Mouse (Mus musculus): Measurements from ENCODE around the gene Pomgnt2. TPM values are rescaled to one million over a fixed set of nuclear protein-coding genes. Genes with fewer than 3 reads are reported as not detected.
A peak's percentile ranks its signal among the peaks of the same experiment; 100 is the strongest.

Pomgnt2 gene
- 10.4 and 11.2 TPM in 2 replicates for polyA plus RNA-seq (2016; fragmentation: Nextera tagmentation; extraction: Ambion mirVana)

GRCm38 (mm10) chr9:121997010-121997409, at the start of gene Pomgnt2:
TSS of gene Pomgnt2 (minus strand) at chr9:121997110.
- Histone ChIP-seq H3K27me3 (peaks cover 7% of the 10 kb centered on the region; the same call in 1 of the 2 replicates), H3K9ac (replicated peaks) (no peak within 1 kb of the TSS), H3K4me1 (replicated peaks) (peaks cover 11% of the 10 kb centered on the region; the same call in 1 of the 2 replicates), H3K9me3 (0 out of 2 replicates have a peak, but pooled peaks cover 5% of the 10 kb centered on the region), H3K27ac (no peak within 1 kb of the TSS), H3K4me3 (replicated peaks) (peak within 1 kb of the TSS; percentile 87), H3K4me2 (peak within 1 kb of the TSS; percentile 94), H3K36me3 (no peaks in the 10 kb centered on the region)
- ATAC-seq (ENCODE audit: insufficient number of reproducible peaks, insufficient read depth, low FRiP score, low TSS enrichment, low read depth), result no peak

- Histone ChIP-seq H3K4me2 (no peak overlapping the region), H3K9me3 (no peaks in the 10 kb centered on the region), H3K4me1 (replicated peaks) (no peaks in the 10 kb centered on the region), H3K36me3 (no peaks in the 10 kb centered on the region), H3K9ac (replicated peaks) (no peak overlapping the region), H3K27me3 (no peaks in the 10 kb centered on the region), H3K4me3 (replicated peaks) (no peak overlapping the region), H3K27ac (no peak overlapping the region)
- 72% methylated on average over 4 of the region's 4 CpGs for WGBS
- no peak for ATAC-seq (ENCODE audit: insufficient number of reproducible peaks, insufficient read depth, low FRiP score, low TSS enrichment, low read depth)
These were observed 42.9 kb upstream of the Pomgnt2 start for GRCm38 (mm10) chr9:122039848-122040247.

DNA sequence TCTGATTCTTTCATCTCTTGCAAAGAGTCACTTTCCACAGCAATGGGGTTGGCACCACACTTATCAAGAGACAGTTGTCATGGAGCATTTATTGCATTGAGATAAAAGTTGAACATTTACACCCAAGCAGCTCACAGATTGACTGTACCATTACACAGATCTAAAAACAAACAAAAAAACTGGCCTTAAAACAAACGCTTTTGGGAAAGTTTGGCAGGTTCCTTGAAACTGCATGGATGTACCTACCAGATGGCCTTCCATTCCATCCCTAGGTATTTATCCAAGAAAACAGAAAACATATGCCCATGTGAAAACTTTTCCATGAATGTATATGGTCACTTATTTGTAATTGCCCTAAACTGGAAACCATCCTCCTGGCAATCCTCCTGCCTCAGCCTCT, 41.7 kb upstream of the Pomgnt2 start:
- H3K4me2 ChIP-seq, result no peak overlapping the region

DNA sequence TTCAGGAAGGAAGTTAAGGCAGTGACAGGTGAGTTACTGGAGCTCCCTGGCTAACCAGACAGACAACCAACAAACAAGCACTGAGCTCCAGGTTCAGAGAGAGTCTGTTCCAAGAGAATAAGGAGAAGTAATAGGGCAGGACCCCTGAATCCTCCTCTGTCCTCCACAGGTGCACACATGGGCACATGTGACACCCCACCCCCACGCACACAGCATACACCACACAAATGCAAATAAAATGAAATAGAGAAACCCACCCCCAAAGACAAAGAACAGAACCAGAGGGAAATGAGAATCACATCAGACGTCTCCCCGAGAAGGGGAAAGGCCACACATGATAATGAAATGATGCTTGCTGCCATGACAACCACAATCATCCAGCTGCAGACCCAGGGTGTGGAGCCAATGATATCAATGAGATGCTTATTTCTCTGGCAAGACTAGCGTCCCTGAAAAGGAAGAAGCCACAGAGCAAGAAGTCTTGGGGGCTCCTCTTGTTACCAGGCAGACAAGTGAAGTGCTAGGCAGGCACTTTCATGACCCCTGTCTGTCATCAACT, 39.7 kb upstream of the Pomgnt2 start:
- Histone ChIP-seq H3K9me3 (no peaks in the 10 kb centered on the region), H3K27ac (no peak overlapping the region), H3K4me1 (replicated peaks) (no peaks in the 10 kb centered on the region), H3K4me2 (no peak overlapping the region), H3K27me3 (no peaks in the 10 kb centered on the region), H3K36me3 (no peaks in the 10 kb centered on the region), H3K4me3 (replicated peaks) (no peak overlapping the region), H3K9ac (replicated peaks) (no peak overlapping the region)
- 69% methylated on average over 4 of the region's 4 CpGs for WGBS
- ATAC-seq (ENCODE audit: insufficient number of reproducible peaks, insufficient read depth, low FRiP score, low TSS enrichment, low read depth), result no peak

More for the DNA sequence above, 41.7 kb upstream of the Pomgnt2 start:
- Histone ChIP-seq H3K27me3 (no peaks in the 10 kb centered on the region), H3K4me1 (replicated peaks) (no peaks in the 10 kb centered on the region), H3K27ac (no peak overlapping the region), H3K4me3 (replicated peaks) (no peak overlapping the region), H3K9ac (replicated peaks) (no peak overlapping the region), H3K36me3 (no peaks in the 10 kb centered on the region), H3K9me3 (no peaks in the 10 kb centered on the region)
- no peak for ATAC-seq (ENCODE audit: insufficient number of reproducible peaks, insufficient read depth, low FRiP score, low TSS enrichment, low read depth)
- 88% methylated on average over 1 of the region's 1 CpGs for WGBS

DNA sequence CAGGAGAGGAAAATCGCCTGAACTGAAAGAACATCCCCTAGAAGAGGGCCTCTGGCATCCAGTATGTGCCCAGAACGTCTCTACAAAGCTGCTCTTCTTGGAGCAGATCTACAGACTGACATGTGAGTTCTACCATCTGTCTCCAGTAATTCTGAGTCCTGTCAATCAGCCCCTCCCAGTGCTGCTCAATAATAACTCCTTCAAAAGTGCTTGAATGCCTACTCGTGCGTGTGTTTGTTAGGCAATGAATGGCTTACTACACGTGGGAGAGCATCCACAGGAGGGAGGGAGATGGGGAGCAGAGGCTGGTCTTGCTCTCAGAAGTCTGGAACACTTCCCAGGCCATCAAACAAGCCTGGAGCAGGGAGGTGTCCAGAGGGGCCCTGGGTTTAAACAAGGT, 38.9 kb upstream of the Pomgnt2 start:
- WGBS, result 49% methylated on average over 5 of the region's 5 CpGs
- Histone ChIP-seq H3K4me2 (no peak overlapping the region), H3K9me3 (no peaks in the 10 kb centered on the region)

GRCm38 (mm10) chr9:122034949-122035348, 38.0 kb upstream of the Pomgnt2 start:
- H3K27me3 ChIP-seq, result no peaks in the 10 kb centered on the region
- H3K4me3 ChIP-seq (replicated peaks), result no peak overlapping the region
- no peak overlapping the region for H3K9ac ChIP-seq (replicated peaks)
- H3K4me2 ChIP-seq, result no peak overlapping the region
- H3K27ac ChIP-seq, result no peak overlapping the region
- 93% methylated on average over 1 of the region's 1 CpGs for WGBS
- H3K9me3 ChIP-seq, result no peaks in the 10 kb centered on the region
- no peaks in the 10 kb centered on the region; the same call in 1 of the 2 replicates for H3K4me1 ChIP-seq (replicated peaks)
- no peak for ATAC-seq (ENCODE audit: insufficient number of reproducible peaks, insufficient read depth, low FRiP score, low TSS enrichment, low read depth)
- no peaks in the 10 kb centered on the region for H3K36me3 ChIP-seq

More for the DNA sequence above, 38.9 kb upstream of the Pomgnt2 start:
- H3K36me3 ChIP-seq, result no peaks in the 10 kb centered on the region
- H3K27ac ChIP-seq, result no peak overlapping the region
- H3K27me3 ChIP-seq, result no peaks in the 10 kb centered on the region
- H3K4me1 ChIP-seq (replicated peaks), result no peaks in the 10 kb centered on the region; the same call in 1 of the 2 replicates
- no peak overlapping the region for H3K9ac ChIP-seq (replicated peaks)
- no peak overlapping the region for H3K4me3 ChIP-seq (replicated peaks)
- no peak for ATAC-seq (ENCODE audit: insufficient number of reproducible peaks, insufficient read depth, low FRiP score, low TSS enrichment, low read depth)

DNA sequence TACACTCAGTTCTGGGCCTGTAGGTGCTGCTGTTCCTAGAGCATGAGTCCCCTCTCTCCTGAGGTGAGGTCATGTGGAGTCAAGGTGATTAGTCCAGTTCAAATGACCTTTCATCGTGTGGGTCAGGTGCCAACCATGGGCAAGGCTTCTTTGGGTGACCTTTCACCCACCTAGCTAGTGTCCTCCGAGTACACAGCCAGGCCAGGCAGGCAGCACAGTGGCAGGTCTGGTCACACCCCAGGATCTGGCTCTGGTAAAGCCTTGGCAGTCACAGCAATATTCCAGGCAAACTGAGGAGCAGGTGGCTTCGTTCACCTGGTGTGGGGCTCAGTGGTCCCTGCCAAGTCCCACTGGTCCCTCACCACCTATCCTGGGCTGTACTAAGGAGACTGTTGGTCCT, 35.2 kb upstream of the Pomgnt2 start:
- no peak overlapping the region for H3K9ac ChIP-seq (replicated peaks)
- no peaks in the 10 kb centered on the region for H3K9me3 ChIP-seq
- H3K27ac ChIP-seq, result no peak overlapping the region
- H3K4me1 ChIP-seq (replicated peaks), result peaks cover 12% of the 10 kb centered on the region
- H3K4me3 ChIP-seq (replicated peaks), result no peak overlapping the region
- 78% methylated on average over 3 of the region's 3 CpGs for WGBS
- no peak overlapping the region for H3K4me2 ChIP-seq
- H3K36me3 ChIP-seq, result no peaks in the 10 kb centered on the region
- no peaks in the 10 kb centered on the region for H3K27me3 ChIP-seq
- ATAC-seq (ENCODE audit: insufficient number of reproducible peaks, insufficient read depth, low FRiP score, low TSS enrichment, low read depth), result no peak

DNA sequence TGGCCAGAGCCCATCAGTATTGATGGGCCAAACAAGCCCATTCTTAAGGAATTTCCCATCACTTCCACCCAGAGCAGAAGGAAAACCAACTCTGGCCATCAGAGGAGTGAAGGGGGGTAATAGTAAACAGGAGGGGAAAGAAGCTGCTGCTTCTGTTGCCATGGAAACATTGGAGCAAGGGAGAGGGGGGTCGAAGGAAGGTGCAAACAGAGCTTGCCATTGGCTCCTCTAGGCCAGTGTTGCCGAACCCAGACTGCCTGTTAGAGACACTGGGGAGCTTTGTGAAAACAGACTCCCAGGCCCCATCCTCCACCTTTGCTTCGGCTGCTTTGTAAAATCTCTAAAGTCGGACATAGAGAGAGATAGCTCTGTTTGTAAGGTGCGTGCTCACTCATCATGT, 33.8 kb upstream of the Pomgnt2 start:
- H3K27me3 ChIP-seq, result no peaks in the 10 kb centered on the region
- WGBS, result 50% methylated on average over 5 of the region's 5 CpGs
- H3K4me2 ChIP-seq, result no peak overlapping the region
- no peak overlapping the region for H3K4me3 ChIP-seq (replicated peaks)
- H3K36me3 ChIP-seq, result no peaks in the 10 kb centered on the region
- H3K4me1 ChIP-seq (replicated peaks), result peaks cover 25% of the 10 kb centered on the region
- H3K9ac ChIP-seq (replicated peaks), result no peak overlapping the region
- H3K9me3 ChIP-seq, result no peaks in the 10 kb centered on the region
- ATAC-seq (ENCODE audit: insufficient number of reproducible peaks, insufficient read depth, low FRiP score, low TSS enrichment, low read depth), result no peak
- H3K27ac ChIP-seq, result no peak overlapping the region

- Histone ChIP-seq H3K4me3 (replicated peaks) (no peak overlapping the region), H3K4me2 (no peak overlapping the region), H3K4me1 (replicated peaks) (peaks cover 27% of the 10 kb centered on the region), H3K9me3 (no peaks in the 10 kb centered on the region), H3K27me3 (no peaks in the 10 kb centered on the region), H3K27ac (no peak overlapping the region), H3K9ac (replicated peaks) (no peak overlapping the region), H3K36me3 (no peaks in the 10 kb centered on the region)
- ATAC-seq (ENCODE audit: insufficient number of reproducible peaks, insufficient read depth, low FRiP score, low TSS enrichment, low read depth), result no peak
- 90% methylated on average over 7 of the region's 7 CpGs for WGBS
These were observed 32.9 kb upstream of the Pomgnt2 start for GRCm38 (mm10) chr9:122029765-122030164.

- ATAC-seq (ENCODE audit: insufficient number of reproducible peaks, insufficient read depth, low FRiP score, low TSS enrichment, low read depth), result no peak
- Histone ChIP-seq H3K4me3 (replicated peaks) (no peak overlapping the region), H3K27ac (peak overlapping the region; percentile 47; the same call in 1 of the 2 replicates), H3K27me3 (no peaks in the 10 kb centered on the region), H3K4me2 (no peak overlapping the region), H3K9ac (replicated peaks) (no peak overlapping the region), H3K4me1 (replicated peaks) (peaks cover 27% of the 10 kb centered on the region), H3K9me3 (no peaks in the 10 kb centered on the region), H3K36me3 (no peaks in the 10 kb centered on the region)
- WGBS, result 84% methylated on average over 11 of the region's 11 CpGs
These were observed 31.2 kb upstream of the Pomgnt2 start for GRCm38 (mm10) chr9:122027914-122028745.

GRCm38 (mm10) chr9:122027081-122027913, 30.4 kb upstream of the Pomgnt2 start:
- peaks cover 27% of the 10 kb centered on the region for H3K4me1 ChIP-seq (replicated peaks)
- H3K9ac ChIP-seq (replicated peaks), result no peak overlapping the region
- H3K9me3 ChIP-seq, result no peaks in the 10 kb centered on the region
- H3K4me2 ChIP-seq, result no peak overlapping the region
- H3K27me3 ChIP-seq, result no peaks in the 10 kb centered on the region
- ATAC-seq (ENCODE audit: insufficient number of reproducible peaks, insufficient read depth, low FRiP score, low TSS enrichment, low read depth), result no peak
- H3K4me3 ChIP-seq (replicated peaks), result no peak overlapping the region
- no peaks in the 10 kb centered on the region for H3K36me3 ChIP-seq
- WGBS, result 59% methylated on average over 6 of the region's 6 CpGs
- peak overlapping the region; percentile 47 for H3K27ac ChIP-seq
